Mouse (Mus musculus) ES-E14 (cell line): ENCODE data around the gene Hmgn1. TPM values are rescaled to one million over a fixed set of nuclear protein-coding genes. Genes with fewer than 3 reads are reported as not detected.
A peak's percentile ranks its signal among the peaks of the same experiment; 100 is the strongest.
"Not testable (repeated sequence)": the region's sequence is repeated elsewhere in the genome, so short reads cannot be mapped to it uniquely, and the experiment has no call there.

Experiments used
- DNase-seq: peaks from one replicate; pipeline ENCODE4 v3.0.0-alpha.2; 2013; ENCODE audit warnings: low read depth, low spot score
- H3K27ac ChIP-seq: 2 replicates; pipeline ENCODE4 v1.5.1; 2012; ENCODE audit warnings: low read depth, mild to moderate bottlenecking, low read length, moderate library complexity, mixed read lengths; ENCODE audit not compliant: poor library complexity, insufficient read depth, severe bottlenecking
- H3K36me3 ChIP-seq: 2 replicates; pipeline ENCODE4 v1.6.1; 2012; ENCODE audit warnings: mild to moderate bottlenecking, low read length, moderate library complexity, mixed read lengths; ENCODE audit not compliant: control insufficient read depth, poor library complexity, insufficient read depth, severe bottlenecking
- H3K4me1 ChIP-seq, 2 experiments: fragments of 150-350 bp in 1 of 2; sonication (generic) in 1 of 2; 2 replicates each; pipeline ENCODE4 v1.6.1; 2012; ENCODE audit warnings: low read length in 2 of 2, mild to moderate bottlenecking in 1 of 2, mixed read lengths in 1 of 2; ENCODE audit not compliant: control insufficient read depth in 2 of 2, insufficient read depth in 2 of 2, poor library complexity in 1 of 2
- H3K4me3 ChIP-seq, 2 experiments: fragments of 150-350 bp in 1 of 2; sonication (generic) in 1 of 2; 2 replicates each; pipeline ENCODE4 v1.5.1; 2012; ENCODE audit warnings: low read length in 2 of 2, low read depth in 1 of 2, mild to moderate bottlenecking in 1 of 2, mixed read lengths in 1 of 2; ENCODE audit not compliant: insufficient read depth in 1 of 2, poor library complexity in 1 of 2, severe bottlenecking in 1 of 2
- H3K9ac ChIP-seq: 2 replicates; pipeline ENCODE4 v1.6.1; 2012; ENCODE audit warnings: low read depth, mild to moderate bottlenecking, low read length, mixed read lengths; ENCODE audit not compliant: poor library complexity, insufficient read depth, severe bottlenecking
- H3K9me3 ChIP-seq: fragments of 150-350 bp; sonication (generic); 2 replicates; pipeline ENCODE4 v1.6.1; 2012; ENCODE audit warnings: low read depth, mild to moderate bottlenecking, low read length; ENCODE audit not compliant: control insufficient read depth, insufficient read depth
- CHD2 ChIP-seq: IDR thresholded peaks from 2 replicates; pipeline ENCODE4 v1.6.1; 2014; ENCODE audit warnings: mild to moderate bottlenecking, low read depth, low read length, inconsistent platforms
- HCFC1 ChIP-seq: IDR thresholded peaks from 2 replicates; pipeline ENCODE4 v1.6.1; 2012; ENCODE audit warnings: low read length, inconsistent platforms, borderline replicate concordance; ENCODE audit not compliant: insufficient read depth
- MAFK ChIP-seq: IDR thresholded peaks from 2 replicates; pipeline ENCODE4 v1.6.1; 2014; ENCODE audit warnings: mild to moderate bottlenecking, low read depth, low read length, inconsistent platforms; ENCODE audit not compliant: insufficient read depth
- ZC3H11A ChIP-seq: IDR thresholded peaks from 2 replicates; pipeline ENCODE4 v1.6.1; 2012; ENCODE audit warnings: low read depth, mild to moderate bottlenecking, inconsistent platforms, low read length, borderline replicate concordance
- ZNF384 ChIP-seq: IDR thresholded peaks from 2 replicates; pipeline ENCODE4 v1.6.1; 2012; ENCODE audit warnings: low read depth, low read length, inconsistent platforms
- in situ Hi-C, 2 experiments: fragments of 600-800 bp; cut with MboI; formaldehyde crosslinking; loops; one replicate each; pipeline ENCODE4 v1.15.1; 2025; ENCODE audit warnings: low sequenced_read_pairs in 2 of 2, inconsistent platforms in 1 of 2; ENCODE audit not compliant: unreplicated experiment in 2 of 2
- total RNA-seq: library from RNA; depleted of rRNA; stranded (reverse); fragments of 300-350 nt; gene quantifications from 2 replicates; pipeline ENCODE4 v1.2.3, GENCODE M21; 2012

Gene Hmgn1
- total RNA-seq, 1 experiment = 403 TPM

DNA sequence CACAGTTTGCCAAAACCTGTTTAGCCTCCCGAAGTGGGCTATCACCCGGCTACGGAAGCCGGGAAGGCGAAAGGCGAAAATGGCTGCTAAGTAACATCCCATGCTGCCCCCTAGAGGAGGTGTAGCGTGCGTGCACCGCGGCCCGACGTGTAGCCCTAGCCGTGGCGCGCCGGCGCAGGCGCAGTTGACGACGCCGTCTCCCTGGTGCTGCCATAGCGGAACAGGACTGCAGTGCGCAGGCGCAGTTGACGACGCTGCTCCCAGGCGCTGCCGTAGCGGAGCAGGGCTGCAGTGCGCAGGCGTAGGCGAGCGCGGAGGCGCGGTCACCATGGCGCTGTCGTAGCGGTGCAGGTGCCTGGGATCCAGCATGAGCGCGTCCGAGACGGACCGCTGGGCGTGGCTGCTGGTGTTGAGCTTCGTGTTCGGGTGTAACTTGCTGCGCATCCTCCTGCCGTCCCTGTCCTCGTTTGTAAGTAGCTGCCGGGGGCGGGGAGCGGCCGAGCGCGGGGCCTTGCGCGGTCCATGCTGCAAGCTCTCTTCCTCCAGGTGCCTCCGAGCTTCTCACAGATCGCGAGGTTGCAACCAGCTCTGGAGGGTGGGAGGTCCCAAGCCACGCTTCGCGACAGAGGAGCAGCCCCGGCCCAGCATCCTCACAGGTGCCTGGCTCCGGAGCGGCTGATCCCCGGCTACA, 17.7 kb upstream of the Hmgn1 start, which contains the start of gene Wrb:
Gene Wrb, plus strand, starts transcription at position 298 of the 691 bp plus-strand sequence.
- Histone ChIP-seq H3K9ac (peak within 1 kb of the TSS; percentile 87), H3K36me3 (peaks cover 3% of the 10 kb centered on the region; the same call in 1 of the 2 replicates), H3K4me3 (peak within 1 kb of the TSS; percentile 67 to 89), H3K4me1 (peaks cover 0 to 22% of the 10 kb centered on the region in 2 experiments; a peak in 2 of 4 replicates), H3K9me3 (no peaks in the 10 kb centered on the region), H3K27ac (peak within 1 kb of the TSS; percentile 14; the same call in 1 of the 2 replicates)
- DNase-seq = peak; percentile 100
- TF ChIP-seq ZC3H11A (no peak), HCFC1 (peak; percentile 85), ZNF384 (peak; percentile 33; the same call in 1 of the 2 replicates), CHD2 (peak; percentile 79; the same call in 1 of the 2 replicates)
- in situ Hi-C loops = no loop called here

DNA sequence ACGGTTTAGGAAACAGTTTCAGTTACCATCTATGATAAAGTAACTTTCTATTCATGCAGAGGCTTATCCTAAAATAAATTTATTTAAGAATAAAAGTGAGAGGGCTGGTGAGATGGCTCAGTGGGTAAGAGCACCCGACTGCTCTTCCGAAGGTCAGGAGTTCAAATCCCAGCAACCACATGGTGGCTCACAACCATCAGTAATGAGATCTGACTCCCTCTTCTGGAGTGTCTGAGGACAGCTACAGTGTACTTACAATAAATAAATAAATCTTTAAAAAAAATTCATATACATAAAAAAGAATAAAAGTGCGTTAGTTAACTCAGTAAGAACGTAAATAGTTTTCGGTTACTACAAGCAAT, 17.2 kb upstream of the Hmgn1 start:
- Histone ChIP-seq H3K4me3 (peak overlapping the region in 1 of 2 experiments; percentile 43; a peak in 2 of 4 replicates), H3K4me1 (peaks cover 0 to 22% of the 10 kb centered on the region in 2 experiments; a peak in 2 of 4 replicates)
- H3K9me3 ChIP-seq, H3K36me3 ChIP-seq, H3K9ac ChIP-seq, DNase-seq, H3K27ac ChIP-seq, in situ Hi-C loops: not testable (repeated sequence)

DNA sequence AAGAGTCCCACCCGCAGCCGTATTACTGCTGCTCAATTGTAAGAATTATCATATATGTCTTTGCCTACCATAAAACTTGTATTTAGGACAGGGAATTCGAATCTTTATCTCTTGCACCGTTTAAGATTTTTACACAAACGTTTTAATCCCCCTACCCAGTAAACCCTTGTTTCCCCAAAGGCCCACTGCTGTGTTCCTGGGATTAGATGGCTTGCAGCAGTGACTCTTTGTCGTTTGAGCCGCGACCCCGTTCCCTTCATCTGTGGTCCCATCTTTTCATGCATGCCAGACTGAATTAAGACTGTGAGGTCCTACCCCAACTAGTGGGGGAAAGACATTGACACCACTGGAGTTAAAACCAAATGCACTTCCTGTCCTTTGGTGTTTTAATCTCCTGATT, 937 bp upstream of the Hmgn1 start:
- peaks cover 2 to 4% of the 10 kb centered on the region in 2 experiments; a peak in 1 of 4 replicates for H3K4me1 ChIP-seq
- H3K4me3 ChIP-seq = peak overlapping the region; percentile 72 to 84
- DNase-seq = no peak
- H3K27ac ChIP-seq = no peak overlapping the region; the same call in 1 of the 2 replicates
- in situ Hi-C loops = no loop called here
- no peak for TF ChIP-seq CHD2
- TF ChIP-seq MAFK = no peak
- no peak for TF ChIP-seq HCFC1
- TF ChIP-seq ZNF384 = no peak
- TF ChIP-seq ZC3H11A = no peak
- no peaks in the 10 kb centered on the region for H3K9me3 ChIP-seq
- peak overlapping the region; percentile 96 for H3K9ac ChIP-seq
- H3K36me3 ChIP-seq = peaks cover 23% of the 10 kb centered on the region

DNA sequence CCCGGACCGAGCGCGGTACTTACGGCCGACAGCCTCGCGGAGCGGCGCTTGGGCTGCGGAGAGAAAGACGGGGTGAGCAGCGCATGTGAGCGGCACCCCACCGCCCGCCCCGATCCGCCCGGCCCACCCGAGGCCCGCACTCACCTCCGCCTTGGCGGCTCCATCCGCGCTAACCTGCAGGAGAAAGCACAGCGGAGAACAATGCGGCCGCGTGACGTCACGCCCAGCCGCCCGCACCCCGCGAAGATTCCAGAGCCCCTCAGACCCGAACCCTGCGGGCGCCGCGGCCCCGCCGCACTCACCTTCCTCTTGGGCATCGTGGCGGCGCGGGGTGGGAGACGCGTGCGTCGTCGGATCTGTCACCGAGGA, 257 bp downstream of the Hmgn1 start:
- Histone ChIP-seq H3K4me3 (peak overlapping the region; percentile 88 to 99), H3K36me3 (peaks cover 34% of the 10 kb centered on the region), H3K9ac (peak overlapping the region; percentile 95), H3K27ac (peak overlapping the region; percentile 91), H3K4me1 (peaks cover 2 to 4% of the 10 kb centered on the region in 2 experiments; a peak in 1 of 4 replicates), H3K9me3 (no peaks in the 10 kb centered on the region)
- no peak for DNase-seq
- no peak for TF ChIP-seq CHD2
- peak; percentile 48; the same call in 1 of the 2 replicates for TF ChIP-seq HCFC1
- no peak for TF ChIP-seq ZNF384
- no peak for TF ChIP-seq MAFK
- TF ChIP-seq ZC3H11A = no peak
- in situ Hi-C loops = no loop called here
